Mouse (Mus musculus) forebrain, embryonic 15.5 days (tissue): ENCODE results near the gene Gm12166. TPM values are rescaled to one million over a fixed set of nuclear protein-coding genes. Genes with fewer than 3 reads are reported as not detected.
"Not testable (repeated sequence)": the region's sequence is repeated elsewhere in the genome, so short reads cannot be mapped to it uniquely, and the experiment has no call there.

Experiments used
- ATAC-seq: fragments of 200-750 bp; cut with Nextera tagmentation; replicated peaks from 2 replicates; pipeline ENCODE4 v1.8.0; 2017; ENCODE audit warnings: mild to moderate bottlenecking, moderate TSS enrichment, moderate library complexity
- H3K27ac ChIP-seq: fragments of 300-500 bp; sonication (generic); replicated peaks from 2 replicates; pipeline ENCODE4 v1.5.1; 2015; ENCODE audit warnings: mild to moderate bottlenecking, inconsistent platforms
- H3K27me3 ChIP-seq: fragments of 300-500 bp; sonication (generic); 2 replicates; pipeline ENCODE4 v1.6.1; 2015; ENCODE audit warnings: inconsistent platforms
- H3K36me3 ChIP-seq: fragments of 300-500 bp; sonication (generic); 2 replicates; pipeline ENCODE4 v1.6.1; 2015; ENCODE audit warnings: mild to moderate bottlenecking, inconsistent platforms
- H3K4me1 ChIP-seq: fragments of 300-500 bp; sonication (generic); 2 replicates; pipeline ENCODE4 v1.6.1; 2015; ENCODE audit warnings: inconsistent platforms
- H3K4me2 ChIP-seq: fragments of 300-500 bp; sonication (generic); replicated peaks from 2 replicates; pipeline ENCODE4 v1.6.1; 2015; ENCODE audit warnings: mild to moderate bottlenecking, inconsistent platforms
- H3K4me3 ChIP-seq: fragments of 300-500 bp; sonication (generic); 2 replicates; pipeline ENCODE4 v1.5.1; 2015; ENCODE audit warnings: mild to moderate bottlenecking, inconsistent platforms
- H3K9ac ChIP-seq: fragments of 300-500 bp; sonication (generic); replicated peaks from 2 replicates; pipeline ENCODE4 v1.6.1; 2015; ENCODE audit warnings: mild to moderate bottlenecking, inconsistent platforms
- H3K9me3 ChIP-seq: fragments of 300-500 bp; sonication (generic); 2 replicates; pipeline ENCODE4 v1.6.1; 2016; ENCODE audit warnings: inconsistent platforms
- WGBS: fragments of 180-500 bp; shearing (Covaris S2); methylation state at CpG from one replicate; pipeline ENCODE4 v1.1.7; 2015; ENCODE audit warnings: mixed read lengths; 5-methylcytosine and 5-hydroxymethylcytosine counted together
- polyA plus RNA-seq: library from polyadenylated mRNA; unstranded; fragments of >200 nt; fragmentation: Nextera tagmentation; extraction: Ambion mirVana; gene quantifications from 2 replicates; pipeline ENCODE4 v1.2.1, GENCODE M21; 2015

Gene Gm12166
- polyA plus RNA-seq, 1 experiment from 2014 or later = 6.5 TPM

DNA sequence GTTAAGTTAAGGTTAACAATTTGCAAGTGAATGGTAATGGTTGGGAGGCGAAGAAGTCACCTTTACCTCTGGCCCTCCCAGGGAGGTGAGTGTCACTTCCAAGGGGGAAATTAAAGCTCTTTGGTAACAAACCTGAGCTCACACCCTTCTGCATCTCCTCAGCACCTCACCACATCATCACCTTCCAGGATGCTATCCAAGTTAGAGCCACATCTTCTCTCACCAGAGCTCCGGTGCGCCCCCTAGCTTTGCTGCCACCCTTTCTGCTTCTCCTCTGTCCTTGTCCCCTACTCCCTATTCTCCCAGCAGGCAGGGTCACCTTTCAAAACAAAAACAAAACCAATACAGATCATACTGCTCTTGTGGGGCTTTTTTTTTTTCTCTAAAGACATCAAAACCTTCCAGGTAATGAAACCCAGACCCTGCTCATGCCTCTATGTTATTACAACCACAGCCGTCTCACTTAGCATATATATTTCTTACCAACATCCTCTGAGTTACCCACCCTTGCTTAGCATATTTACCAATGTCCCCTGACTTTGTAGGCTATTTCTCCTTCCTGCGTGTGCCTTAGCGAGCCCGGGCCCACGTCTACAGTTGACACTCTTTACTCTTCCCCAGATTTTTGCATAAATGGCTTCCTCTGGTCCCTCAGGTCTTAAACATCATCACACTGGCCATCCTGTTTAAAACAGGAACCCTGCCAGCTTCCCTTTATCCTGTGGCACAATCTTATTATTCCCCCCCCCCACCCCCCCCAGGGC is 7.9 kb upstream of the Gm12166 start:
- no peaks in the 10 kb centered on the region for H3K9me3 ChIP-seq
- no peak overlapping the region for H3K4me2 ChIP-seq
- no peak overlapping the region for H3K9ac ChIP-seq
- no peak overlapping the region for H3K4me3 ChIP-seq
- H3K4me1 ChIP-seq = peaks cover 18% of the 10 kb centered on the region
- 78% methylated on average over 8 of the region's 8 CpGs for WGBS
- no peak for ATAC-seq
- H3K27ac ChIP-seq = no peak overlapping the region
- 0 out of 2 replicates have a peak, but pooled peaks cover 7% of the 10 kb centered on the region for H3K36me3 ChIP-seq
- no peaks in the 10 kb centered on the region for H3K27me3 ChIP-seq

DNA sequence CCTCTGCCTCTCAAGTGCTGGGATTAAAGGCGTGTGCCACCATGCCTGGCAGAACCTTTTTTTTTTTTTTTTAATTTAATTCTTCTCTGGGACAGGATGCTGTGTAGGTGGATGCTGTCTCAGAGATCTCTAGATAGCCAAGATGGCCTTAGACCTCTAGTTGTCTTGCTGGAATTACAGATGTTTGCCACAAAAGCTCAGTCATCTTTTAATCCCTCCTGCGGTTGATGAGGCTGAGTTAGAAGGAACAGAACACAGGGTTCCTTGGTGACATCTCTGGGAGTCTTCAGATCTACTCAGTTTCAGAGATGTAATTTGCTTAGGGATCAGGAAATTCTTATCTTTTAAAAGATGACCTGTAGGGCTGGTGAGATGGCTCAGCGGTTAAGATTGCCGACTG is 6.8 kb upstream of the Gm12166 start:
- 95% methylated on average over 4 of the region's 4 CpGs for whole genome bisulfite sequencing
- Histone ChIP-seq H3K4me3 (no peak overlapping the region), H3K36me3 (0 out of 2 replicates have a peak, but pooled peaks cover 7% of the 10 kb centered on the region), H3K9me3 (no peaks in the 10 kb centered on the region), H3K27ac (no peak overlapping the region), H3K4me1 (peaks cover 12% of the 10 kb centered on the region), H3K27me3 (no peaks in the 10 kb centered on the region), H3K4me2 (no peak overlapping the region), H3K9ac (no peak overlapping the region)
- no peak for ATAC-seq

DNA sequence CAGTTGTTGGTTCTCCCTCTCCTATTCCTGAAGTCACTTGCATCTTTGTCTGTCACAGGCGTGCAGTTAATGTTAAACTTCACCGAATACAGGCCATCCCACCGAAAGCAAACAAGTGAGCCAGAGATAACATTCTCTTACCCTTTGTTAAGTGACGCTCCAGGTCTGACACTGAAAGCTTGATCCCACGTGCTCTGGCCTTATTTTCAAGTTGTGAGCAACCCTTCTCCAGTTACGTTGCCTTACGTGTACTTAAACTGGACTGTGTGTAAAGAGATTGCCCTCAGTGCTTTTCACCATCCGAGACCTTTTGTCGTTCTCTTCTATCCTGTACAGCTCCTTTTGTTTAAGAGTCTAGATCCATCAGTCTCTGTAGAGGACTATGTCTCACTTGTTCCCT is 5.9 kb upstream of the Gm12166 start:
- 66% methylated on average over 9 of the region's 9 CpGs for WGBS
- ATAC-seq = no peak
- no peak overlapping the region for H3K9ac ChIP-seq

DNA sequence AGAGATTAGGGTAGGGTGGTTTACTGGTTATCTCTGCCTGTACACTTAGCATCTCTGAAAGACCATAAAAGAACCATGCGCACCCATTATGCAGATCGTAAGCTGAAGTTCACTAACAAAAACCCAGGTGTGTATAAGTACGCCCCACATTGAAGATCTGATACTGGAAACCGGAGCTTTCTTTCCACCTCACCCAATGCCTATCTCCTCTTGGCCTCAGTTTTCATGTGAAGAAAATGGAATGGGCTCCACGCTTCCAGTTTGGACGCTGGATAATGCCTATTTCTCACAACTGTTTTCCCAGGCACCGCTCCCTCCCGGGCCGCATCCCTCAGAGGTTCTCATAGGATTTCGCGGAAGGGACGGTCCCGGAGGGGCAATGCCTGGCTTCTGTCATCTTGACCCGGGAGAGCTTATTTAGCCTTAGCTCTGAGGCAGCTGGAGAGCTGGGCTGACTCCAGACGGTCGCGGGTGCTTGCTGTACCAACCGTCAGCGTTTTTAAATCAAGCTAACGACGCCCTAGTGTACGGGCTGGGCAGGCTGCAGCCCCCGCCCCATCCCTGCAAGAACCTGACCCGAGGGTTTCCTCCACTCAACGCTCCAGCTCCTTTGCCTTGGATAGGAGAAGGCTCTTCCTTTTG is 4.8 kb upstream of the Gm12166 start:
- Histone ChIP-seq H3K4me1 (peaks cover 12% of the 10 kb centered on the region), H3K4me3 (peak overlapping the region; percentile 89), H3K27ac (peak overlapping the region; percentile 85), H3K9me3 (no peaks in the 10 kb centered on the region), H3K27me3 (no peaks in the 10 kb centered on the region), H3K36me3 (0 out of 2 replicates have a peak, but pooled peaks cover 6% of the 10 kb centered on the region), H3K4me2 (peak overlapping the region; percentile 67), H3K9ac (peak overlapping the region; percentile 96)
- 4% methylated on average over 25 of the region's 25 CpGs for WGBS
- peak; percentile 11; the same call in 1 of the 2 replicates for ATAC-seq

More for the DNA sequence above, 5.9 kb upstream of the Gm12166 start:
- Histone ChIP-seq H3K36me3 (0 out of 2 replicates have a peak, but pooled peaks cover 7% of the 10 kb centered on the region), H3K4me1 (peaks cover 12% of the 10 kb centered on the region), H3K4me2 (peak overlapping the region; percentile 67), H3K4me3 (0 out of 2 replicates have a peak overlapping the region, but pooled peaks have one; percentile 89), H3K9me3 (no peaks in the 10 kb centered on the region), H3K27me3 (no peaks in the 10 kb centered on the region), H3K27ac (no peak overlapping the region)

DNA sequence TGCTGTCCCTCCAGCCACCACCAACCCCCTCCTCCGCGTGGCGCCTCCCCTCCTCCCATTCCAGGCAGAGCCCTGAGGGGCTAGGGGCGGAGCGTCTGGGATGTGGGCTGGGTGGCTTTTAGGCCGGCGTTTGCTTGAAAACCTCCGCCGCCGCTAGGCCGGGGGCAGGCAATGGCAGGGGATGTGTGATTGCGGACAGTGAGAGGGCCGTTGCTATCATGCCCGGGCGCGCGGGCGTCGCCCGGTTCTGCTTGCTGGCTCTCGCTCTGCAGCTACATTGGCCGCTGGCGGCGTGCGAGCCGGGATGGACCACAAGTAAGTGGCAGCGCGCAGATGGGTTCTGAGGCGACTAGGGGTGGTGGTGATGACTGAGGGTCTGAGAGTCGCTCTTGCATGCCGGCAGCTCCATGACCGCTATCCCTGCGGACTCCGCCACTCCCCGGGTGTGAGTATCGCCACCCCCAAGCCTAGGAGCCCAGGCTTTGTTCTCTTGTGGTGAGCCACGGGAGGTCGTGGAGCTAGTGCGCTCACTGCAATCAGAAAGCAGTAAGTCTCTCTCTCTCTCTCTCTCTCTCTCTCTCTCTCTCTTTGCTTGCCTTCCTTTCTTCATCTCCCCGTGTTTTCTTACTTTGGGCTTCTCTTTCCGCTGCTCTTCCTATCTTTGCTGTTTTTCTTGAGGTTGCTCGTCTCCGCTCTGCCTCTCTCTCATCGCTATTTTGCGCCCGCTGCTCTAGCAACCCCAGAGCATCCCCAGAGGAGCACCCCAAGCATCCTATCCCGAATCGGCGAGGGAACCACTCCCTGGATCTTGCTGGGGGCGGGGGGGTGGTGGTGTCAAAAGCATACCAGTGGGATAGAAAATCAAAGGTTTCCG is 4.0 kb upstream of the Gm12166 start, which contains the start of gene Adam19:
Adam19 (plus strand) TSS at position 97 of the 874 bp plus-strand sequence.
- Histone ChIP-seq H3K36me3 (no peaks in the 10 kb centered on the region), H3K4me1 (peaks cover 12% of the 10 kb centered on the region), H3K4me3 (peak within 1 kb of the TSS; percentile 89), H3K27ac (peak within 1 kb of the TSS; percentile 85), H3K9me3 (no peaks in the 10 kb centered on the region), H3K27me3 (no peaks in the 10 kb centered on the region), H3K9ac (peak within 1 kb of the TSS; percentile 96), H3K4me2 (peak within 1 kb of the TSS; percentile 67)
- peak; percentile 90 for ATAC-seq
- under 1% methylated on average over 51 of the region's 51 CpGs for WGBS

DNA sequence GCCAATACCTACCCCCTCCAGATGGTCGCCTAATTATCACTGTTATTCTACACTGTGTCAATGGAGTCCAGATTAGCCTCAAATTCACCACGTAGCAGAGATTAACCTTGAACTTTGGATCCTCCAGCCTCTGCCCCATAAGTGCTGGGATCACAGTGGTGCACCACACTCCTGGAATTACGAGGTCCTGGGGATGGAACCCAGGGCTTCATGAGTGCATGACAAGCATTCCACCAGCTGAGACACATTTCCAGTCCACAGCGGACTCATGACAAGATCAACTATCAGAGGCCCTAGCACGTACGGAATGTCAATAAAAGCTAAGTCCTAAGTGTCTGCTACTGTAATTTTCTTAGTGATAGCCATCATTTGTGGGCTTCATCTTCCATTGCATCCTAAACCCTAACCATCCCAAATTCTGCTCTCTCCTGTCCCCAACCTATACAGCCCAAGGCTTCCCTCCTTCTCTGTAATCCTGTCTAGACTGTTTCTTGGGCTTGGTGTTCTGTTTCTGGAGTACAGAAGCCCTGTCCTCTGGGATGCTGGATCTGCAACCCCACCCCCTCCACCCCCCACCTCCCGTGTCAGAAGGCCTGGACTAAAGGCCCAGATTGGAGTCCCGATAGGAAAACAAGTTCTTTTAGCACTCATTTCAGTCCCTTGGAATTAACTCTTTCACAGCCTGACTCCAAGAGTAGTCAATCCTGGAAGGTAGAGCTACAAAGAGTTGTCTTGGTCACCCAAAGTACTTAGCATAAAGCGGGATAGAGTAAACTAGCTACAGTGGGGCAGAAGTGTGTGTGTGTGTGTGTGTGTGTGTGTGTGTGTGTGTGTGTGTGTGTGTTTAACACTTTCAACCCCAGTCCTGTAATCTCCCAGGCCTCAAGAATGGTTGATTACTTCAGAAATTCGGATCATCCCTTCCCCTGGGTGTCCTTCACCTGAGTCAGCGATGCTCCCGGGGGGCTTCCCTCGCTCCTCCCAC is 3.1 kb upstream of the Gm12166 start:
- Histone ChIP-seq H3K9ac (peak overlapping the region; percentile 96), H3K27ac (peak overlapping the region; percentile 85), H3K27me3 (no peaks in the 10 kb centered on the region), H3K4me1 (peaks cover 12% of the 10 kb centered on the region), H3K36me3 (no peaks in the 10 kb centered on the region), H3K4me2 (peak overlapping the region; percentile 67), H3K9me3 (no peaks in the 10 kb centered on the region), H3K4me3 (peak overlapping the region; percentile 89)
- peak; percentile 46 for ATAC-seq
- WGBS = 29% methylated on average over 13 of the region's 13 CpGs

DNA sequence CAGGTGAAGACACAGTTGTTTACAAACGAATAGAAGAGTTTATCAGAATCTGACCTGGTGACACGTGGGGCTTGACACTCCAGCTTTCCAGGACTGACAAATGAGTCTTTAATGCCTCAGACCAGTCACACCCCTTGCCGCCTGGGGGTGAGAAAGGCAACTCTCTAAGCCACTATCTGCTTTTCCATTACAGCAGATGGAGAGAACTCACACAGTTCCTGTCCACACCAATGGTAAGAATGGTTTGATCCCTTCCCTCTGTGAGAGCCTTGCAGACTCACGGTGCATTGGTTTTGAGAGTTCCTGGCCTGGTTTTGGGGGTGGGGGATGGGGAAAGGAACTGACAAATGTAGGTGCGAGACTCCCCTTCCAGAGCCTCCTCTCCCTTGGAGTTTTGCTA is 2.2 kb upstream of the Gm12166 start:
- Histone ChIP-seq H3K36me3 (no peaks in the 10 kb centered on the region), H3K4me1 (peaks cover 12% of the 10 kb centered on the region), H3K4me2 (no peak overlapping the region), H3K9ac (no peak overlapping the region), H3K9me3 (no peaks in the 10 kb centered on the region), H3K27ac (no peak overlapping the region), H3K27me3 (no peaks in the 10 kb centered on the region), H3K4me3 (no peak overlapping the region)
- no peak for ATAC-seq
- 59% methylated on average over 5 of the region's 5 CpGs for WGBS

DNA sequence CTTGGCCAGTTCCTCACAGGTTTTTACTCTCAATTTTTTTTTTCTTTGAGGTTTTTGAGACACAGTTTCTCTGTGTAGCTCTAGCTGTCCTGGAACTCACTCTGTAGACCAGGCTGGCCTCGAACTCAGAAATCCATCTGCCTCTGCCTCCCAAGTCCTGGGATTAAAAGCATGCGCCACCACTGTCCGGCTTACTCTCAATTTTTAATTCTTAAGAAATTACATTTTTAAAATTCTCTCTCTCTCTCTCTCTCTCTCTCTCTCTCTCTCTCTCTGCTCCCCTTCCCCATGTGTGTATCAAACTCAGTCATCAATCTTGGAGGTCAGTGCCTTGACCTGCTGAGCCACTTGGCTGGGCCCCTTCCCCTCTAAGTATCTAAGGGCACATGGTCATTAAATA is 1.3 kb upstream of the Gm12166 start:
- 90% methylated on average over 3 of the region's 3 CpGs for WGBS
- not testable (repeated sequence) for H3K36me3 ChIP-seq
- H3K4me1 ChIP-seq = peaks cover 12% of the 10 kb centered on the region

DNA sequence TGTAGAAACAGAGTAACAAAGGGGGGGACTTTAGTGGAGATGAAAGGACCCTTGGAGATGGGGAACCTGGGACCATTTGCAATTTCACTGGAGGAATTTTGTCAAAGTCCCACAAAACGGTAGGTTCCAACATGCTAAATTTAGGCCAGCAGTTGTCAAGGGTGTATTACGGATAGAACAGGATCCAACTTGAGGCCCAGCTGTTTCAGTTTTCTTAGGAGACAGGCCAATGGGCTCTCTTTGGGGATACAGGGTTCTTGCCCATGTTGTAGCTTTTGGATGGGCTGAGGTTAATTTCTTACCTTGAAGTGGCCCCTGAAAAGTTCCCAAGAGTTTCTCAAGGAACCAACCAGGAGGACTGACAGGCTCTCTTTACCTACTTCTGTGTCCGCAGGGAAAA is 4.9 kb downstream of the Gm12166 start:
- no peak overlapping the region for H3K27ac ChIP-seq
- H3K9me3 ChIP-seq = no peaks in the 10 kb centered on the region
- no peak overlapping the region for H3K9ac ChIP-seq
- H3K36me3 ChIP-seq = no peaks in the 10 kb centered on the region
- H3K4me3 ChIP-seq = no peak overlapping the region
- H3K27me3 ChIP-seq = no peaks in the 10 kb centered on the region
- no peak overlapping the region for H3K4me2 ChIP-seq
- WGBS = 93% methylated on average over 3 of the region's 3 CpGs
- no peaks in the 10 kb centered on the region for H3K4me1 ChIP-seq
- ATAC-seq = no peak

More for the DNA sequence above, 1.3 kb upstream of the Gm12166 start:
- not testable (repeated sequence) for H3K9ac ChIP-seq, H3K4me2 ChIP-seq, H3K4me3 ChIP-seq, H3K27ac ChIP-seq, H3K27me3 ChIP-seq, ATAC-seq, H3K9me3 ChIP-seq

DNA sequence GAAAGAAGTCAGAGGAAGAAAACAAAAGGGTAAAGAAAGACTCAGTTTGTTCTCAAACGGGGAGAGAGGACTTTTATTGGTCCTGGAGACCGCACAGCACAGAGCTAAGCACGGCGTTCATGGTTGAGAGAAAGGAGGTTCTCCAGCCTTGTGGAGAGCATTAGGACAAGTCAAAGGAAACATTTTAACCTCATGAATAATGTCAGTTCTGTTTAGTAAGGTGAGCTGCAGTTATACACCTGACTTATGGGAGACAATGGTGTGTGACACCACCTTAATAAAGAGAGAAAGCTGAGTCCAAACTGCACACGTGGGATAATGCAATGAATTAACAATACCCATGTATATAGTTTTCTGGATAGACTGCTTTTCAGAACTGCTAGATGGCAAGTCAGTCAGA is 7.3 kb downstream of the Gm12166 start:
- Histone ChIP-seq H3K9me3 (no peaks in the 10 kb centered on the region), H3K27me3 (no peaks in the 10 kb centered on the region), H3K9ac (no peak overlapping the region), H3K4me2 (no peak overlapping the region), H3K27ac (no peak overlapping the region), H3K4me1 (no peaks in the 10 kb centered on the region), H3K4me3 (no peak overlapping the region), H3K36me3 (no peaks in the 10 kb centered on the region)
- ATAC-seq = no peak
- 90% methylated on average over 5 of the region's 5 CpGs for WGBS
